ENCODE assay signal across 1 mouse cellular context in the genomic region with DNA sequence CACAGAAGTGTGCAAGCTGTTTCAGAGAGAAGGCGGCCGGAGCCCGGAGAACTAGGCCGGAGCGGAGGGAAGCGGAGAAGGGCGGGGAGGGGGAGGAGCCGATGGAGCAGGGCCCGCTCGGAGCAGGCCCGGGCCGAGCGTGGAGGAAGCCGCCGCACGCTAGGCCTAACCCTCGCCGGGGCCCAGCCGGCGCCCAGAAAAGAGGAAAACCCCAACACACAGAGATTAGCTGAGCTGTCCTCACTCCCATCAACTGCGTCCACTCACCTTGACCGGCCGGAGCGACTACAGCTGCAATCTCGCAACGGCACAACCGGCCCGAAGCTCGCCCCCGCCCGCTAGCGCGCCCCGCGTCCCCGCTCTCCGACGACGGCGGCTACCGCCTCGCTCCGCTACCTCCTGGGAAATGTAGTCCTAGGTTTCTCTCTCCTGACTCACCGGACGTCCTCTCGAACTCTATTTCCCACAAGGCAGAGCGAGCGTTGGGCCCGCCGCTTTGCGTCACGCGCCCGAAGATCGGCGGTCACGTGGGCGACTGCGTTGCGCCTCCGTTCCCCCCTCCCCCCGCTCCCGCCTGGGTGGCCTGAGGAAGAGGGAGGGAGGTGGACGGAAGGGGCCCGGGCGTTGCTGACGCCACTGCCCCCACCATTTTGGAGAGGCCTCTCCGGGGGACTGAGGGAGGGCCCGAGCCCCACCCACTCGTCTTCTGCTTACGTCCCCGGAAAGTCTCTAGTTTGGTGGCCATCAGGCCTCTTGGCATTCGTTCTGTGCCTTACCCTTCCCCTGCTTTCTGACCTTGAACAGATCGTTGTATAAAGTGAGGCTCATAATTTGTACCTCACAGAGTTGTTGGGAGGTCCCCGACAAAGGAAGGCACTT.
A peak's percentile ranks its signal among the peaks of the same experiment; 100 is the strongest.
TF ChIP-seq lines count a peak whose summit lies in the region.

A gene (minus strand): TSS at position 458 of the 879 bp plus-strand sequence.

TF ChIP-seq in MEL, 35 proteins besides CTCF, POLR2A, EP300 and RAD21 (continued from another document):
- TF ChIP-seq ELF1 (IDR thresholded peaks at IDR 0.05; ENCODE audit: low read depth, low read length) (peak; percentile 62; the same call in 1 of the 2 replicates), USF2 (IDR thresholded peaks at IDR 0.05; ENCODE audit: borderline replicate concordance in 1 of 2, insufficient read depth in 1 of 2, low read depth in 1 of 2, low read length in 2 of 2) (peak; percentile 81 to 97; a peak in 3 of 4 replicates), TCF12 (IDR thresholded peaks at IDR 0.05; ENCODE audit: low read depth, low read length) (peak; percentile 39), MAZ (IDR thresholded peaks at IDR 0.05; ENCODE audit: low read depth, low read length) (peak; percentile 100)
TF ChIP-seq in MEL: peak in this region for 19.
